Mouse (Mus musculus) testis, adult 2 months (tissue): ENCODE measurements around the gene Chkb.

Experiments
- CTCF ChIP-seq: fragments of 200-500 bp; IDR thresholded peaks from 2 replicates; pipeline ENCODE4 v1.5.1; 2012; ENCODE audit warnings: low read depth, mild to moderate bottlenecking, inconsistent platforms, low read length, moderate library complexity; ENCODE audit not compliant: control insufficient read depth, insufficient read depth, insufficient replicate concordance
- POLR2A ChIP-seq: fragments of 200-500 bp; IDR thresholded peaks from 2 replicates; pipeline ENCODE4 v1.6.1; 2012; ENCODE audit warnings: low read depth, mild to moderate bottlenecking, inconsistent platforms, low read length, moderate library complexity; ENCODE audit not compliant: control insufficient read depth

DNA sequence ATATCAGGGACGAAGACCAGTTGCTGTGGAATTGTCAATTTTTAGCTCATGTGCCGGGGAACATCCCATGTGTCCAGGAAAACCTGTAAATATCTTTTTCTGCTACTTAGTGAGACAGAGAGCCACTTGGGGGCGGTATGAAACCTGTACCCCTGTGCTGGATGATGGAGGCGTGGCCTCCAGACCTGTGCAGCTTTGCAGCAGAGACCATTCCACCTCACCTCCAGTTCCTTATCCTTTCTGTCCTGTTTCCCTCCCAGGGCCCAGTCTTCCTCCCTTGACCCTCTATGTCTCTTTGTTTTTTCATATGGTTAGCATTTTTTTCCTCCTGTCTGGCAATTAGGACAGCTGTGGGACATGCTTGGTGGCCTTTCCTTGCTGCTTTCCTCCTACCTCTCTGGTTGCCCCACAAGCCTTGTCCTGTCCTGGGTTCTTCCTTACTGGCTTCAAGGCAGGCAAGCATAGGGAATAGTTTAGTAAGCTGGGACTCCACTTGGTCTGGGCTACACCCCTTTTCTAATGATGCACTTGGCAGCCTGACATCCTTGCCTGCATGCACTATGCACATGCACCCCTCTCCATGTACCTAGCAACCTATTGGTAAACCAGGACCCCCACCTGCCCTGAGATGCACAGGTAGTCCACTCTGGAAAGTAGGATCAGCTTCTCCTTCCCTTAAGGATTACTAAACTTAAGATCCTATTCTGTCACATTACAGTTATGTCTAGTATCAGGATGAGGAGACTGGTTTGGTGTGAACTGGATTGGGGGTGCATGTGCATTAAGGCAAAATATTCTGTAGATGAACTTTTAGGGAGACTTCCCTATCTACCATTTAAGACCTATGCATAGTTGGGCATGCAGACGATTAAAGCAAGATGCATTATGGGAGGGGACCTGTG lies 33.9 kb upstream of the Chkb start:
- TF ChIP-seq CTCF: no peak
- no peak for TF ChIP-seq POLR2A
